25 mouse cellular contexts compared by ENCODE assay signal in genomic region chrX:11190851-11191250, GRCm38 (mm10).
"Had no signal": no experiment of that assay in that cellular context is flagged by ENCODE, and none has a peak within 500 bp of the region (broad histone marks: within the 10 kb centered on the region; RNA-seq: fewer than 3 reads in every experiment).

No protein-coding gene starts in this region.

- DNase-seq: cerebellum, adult 9-10 months; cerebellum, adult 9-11 months; cerebellum, postnatal 10 days; cerebellum, postnatal 14 days; cerebellum, postnatal 25 days; cerebellum, postnatal 36 days; embryo, embryonic 11 days; forebrain, postnatal 0 days; gastrocnemius, adult 2 months; gastrocnemius, postnatal 10 days; gastrocnemius, postnatal 14 days; gastrocnemius, postnatal 25 days; gastrocnemius, postnatal 36 days; heart, adult 11 months; heart, adult 18-20 months; heart, adult 2 months had no signal

- H3K27ac ChIP-seq: embryonic facial prominence, embryonic 10.5 days; embryonic facial prominence, embryonic 12.5 days; embryonic facial prominence, embryonic 13.5 days; embryonic facial prominence, embryonic 15.5 days; forebrain, embryonic 10.5 days; forebrain, embryonic 12.5 days; forebrain, embryonic 13.5 days; forebrain, embryonic 15.5 days; gastrocnemius, adult 2 months; heart, adult 2 months had no signal

- H3K4me3 ChIP-seq: embryonic facial prominence, embryonic 10.5 days; embryonic facial prominence, embryonic 12.5 days; embryonic facial prominence, embryonic 13.5 days; embryonic facial prominence, embryonic 15.5 days; erythroblast, embryonic 14.5 days; forebrain, embryonic 10.5 days; forebrain, embryonic 12.5 days; forebrain, embryonic 13.5 days; forebrain, embryonic 15.5 days; gastrocnemius, adult 2 months; heart, adult 2 months had no signal
